Mouse (Mus musculus) kidney, embryonic 16.5 days (tissue): ENCODE data around the gene Sox6. TPM values are rescaled to one million over a fixed set of nuclear protein-coding genes. Genes with fewer than 3 reads are reported as not detected.
A peak's percentile ranks its signal among the peaks of the same experiment; 100 is the strongest.

Experiments used
- ATAC-seq: fragments of 200-750 bp; cut with Nextera tagmentation; 2 replicates; pipeline ENCODE4 v1.8.0; 2017; ENCODE audit warnings: moderate TSS enrichment; ENCODE audit not compliant: low FRiP score, low TSS enrichment
- H3K27ac ChIP-seq: fragments of 300-500 bp; sonication (generic); 2 replicates; pipeline ENCODE4 v1.5.1; 2014; ENCODE audit warnings: low read length
- H3K27me3 ChIP-seq: fragments of 300-500 bp; sonication (generic); 2 replicates; pipeline ENCODE4 v1.6.1; 2014; ENCODE audit warnings: low read length, control low read depth, mixed read lengths; ENCODE audit not compliant: insufficient read depth
- H3K36me3 ChIP-seq: fragments of 300-500 bp; sonication (generic); 2 replicates; pipeline ENCODE4 v1.6.1; 2014; ENCODE audit warnings: low read length, control low read depth, mixed read lengths; ENCODE audit not compliant: insufficient read depth
- H3K4me1 ChIP-seq: fragments of 300-500 bp; sonication (generic); 2 replicates; pipeline ENCODE4 v1.6.1; 2014; ENCODE audit warnings: low read length, control low read depth, mixed read lengths; ENCODE audit not compliant: insufficient read depth
- H3K4me2 ChIP-seq: fragments of 300-500 bp; sonication (generic); replicated peaks from 2 replicates; pipeline ENCODE4 v1.6.1; 2014; ENCODE audit warnings: low read depth, low read length
- H3K4me3 ChIP-seq: fragments of 300-500 bp; sonication (generic); 2 replicates; pipeline ENCODE4 v1.5.1; 2014; ENCODE audit warnings: mild to moderate bottlenecking, low read length
- H3K9ac ChIP-seq: fragments of 300-500 bp; sonication (generic); replicated peaks from 2 replicates; pipeline ENCODE4 v1.6.1; 2014; ENCODE audit warnings: low read length
- H3K9me3 ChIP-seq: fragments of 300-500 bp; sonication (generic); 2 replicates; pipeline ENCODE4 v1.6.1; 2016; ENCODE audit warnings: low read length, control low read depth
- WGBS: fragments of 180-500 bp; shearing (Covaris S2); extraction: QIAGEN DNeasy Blood & Tissue Kit; methylation state at CpG from one replicate; pipeline ENCODE4 v1.1.7; 2014; 5-methylcytosine and 5-hydroxymethylcytosine counted together
- polyA plus RNA-seq: library from polyadenylated mRNA; unstranded; fragments of >200 nt; fragmentation: Nextera tagmentation; extraction: Ambion mirVana; gene quantifications from 2 replicates; pipeline ENCODE4 v1.2.1, GENCODE M21; 2015

The Sox6 gene
- polyA plus RNA-seq, 1 experiment from 2014 or later, result 18.9 TPM

DNA sequence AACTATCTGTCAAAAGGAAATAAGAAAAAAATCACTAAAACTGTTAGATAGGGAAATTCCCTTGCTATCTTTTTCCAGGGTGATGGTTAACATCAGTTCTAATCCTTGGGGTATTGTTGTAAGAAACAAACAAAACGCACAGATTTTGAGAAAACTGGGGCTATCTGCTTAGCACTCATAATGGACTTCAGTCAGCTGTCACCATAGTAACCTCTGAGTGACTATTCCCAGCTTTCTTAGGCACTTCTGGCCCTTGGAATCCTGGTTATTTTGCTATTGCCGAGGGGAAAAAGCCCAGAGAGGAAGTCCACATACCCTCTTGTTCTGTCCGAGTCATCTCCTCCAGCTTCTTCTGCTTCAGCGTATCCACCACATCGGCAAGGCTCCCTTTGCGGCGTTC, 261.9 kb downstream of the Sox6 start:
- H3K27ac ChIP-seq, result no peak overlapping the region
- ATAC-seq, result no peak
- H3K36me3 ChIP-seq, result no peaks in the 10 kb centered on the region
- H3K4me3 ChIP-seq, result no peak overlapping the region
- H3K9me3 ChIP-seq, result no peaks in the 10 kb centered on the region
- H3K9ac ChIP-seq, result no peak overlapping the region
- no peaks in the 10 kb centered on the region for H3K4me1 ChIP-seq
- H3K4me2 ChIP-seq, result no peak overlapping the region
- no peaks in the 10 kb centered on the region for H3K27me3 ChIP-seq
- 77% methylated on average over 7 of the region's 7 CpGs for WGBS

- Histone ChIP-seq H3K9ac (no peak overlapping the region), H3K9me3 (no peaks in the 10 kb centered on the region), H3K36me3 (no peaks in the 10 kb centered on the region), H3K27me3 (no peaks in the 10 kb centered on the region), H3K4me3 (no peak overlapping the region), H3K4me2 (no peak overlapping the region), H3K27ac (no peak overlapping the region), H3K4me1 (no peaks in the 10 kb centered on the region)
- no peak for ATAC-seq
- 72% methylated on average over 5 of the region's 5 CpGs for WGBS
These were observed 262.3 kb downstream of the Sox6 start for GRCm38 (mm10) chr7:115776324-115776723.

DNA sequence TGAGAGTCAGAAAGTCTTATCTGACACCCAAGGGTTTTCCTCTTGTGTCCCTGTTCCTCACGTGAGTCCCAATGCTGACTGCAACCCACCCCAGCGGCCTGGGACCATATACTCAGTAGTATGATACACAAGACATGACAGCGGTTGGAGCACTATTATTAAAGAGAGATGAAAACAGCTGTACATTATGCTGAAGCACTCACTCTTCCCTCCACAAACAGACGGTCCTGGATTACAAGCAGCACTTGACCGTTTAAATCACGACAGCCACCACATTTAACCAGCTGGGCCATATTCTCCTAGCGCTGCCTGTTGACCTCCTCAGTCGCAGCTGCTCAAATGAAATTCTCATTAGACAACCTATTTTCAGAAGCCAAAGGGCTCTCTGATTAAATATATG, 272.3 kb downstream of the Sox6 start:
- no peak overlapping the region for H3K4me2 ChIP-seq
- ATAC-seq, result no peak
- H3K4me3 ChIP-seq, result no peak overlapping the region
- WGBS, result 68% methylated on average over 8 of the region's 8 CpGs
- H3K36me3 ChIP-seq, result no peaks in the 10 kb centered on the region
- no peak overlapping the region for H3K27ac ChIP-seq
- no peaks in the 10 kb centered on the region for H3K9me3 ChIP-seq
- H3K9ac ChIP-seq, result no peak overlapping the region
- H3K4me1 ChIP-seq, result no peaks in the 10 kb centered on the region
- H3K27me3 ChIP-seq, result no peaks in the 10 kb centered on the region

DNA sequence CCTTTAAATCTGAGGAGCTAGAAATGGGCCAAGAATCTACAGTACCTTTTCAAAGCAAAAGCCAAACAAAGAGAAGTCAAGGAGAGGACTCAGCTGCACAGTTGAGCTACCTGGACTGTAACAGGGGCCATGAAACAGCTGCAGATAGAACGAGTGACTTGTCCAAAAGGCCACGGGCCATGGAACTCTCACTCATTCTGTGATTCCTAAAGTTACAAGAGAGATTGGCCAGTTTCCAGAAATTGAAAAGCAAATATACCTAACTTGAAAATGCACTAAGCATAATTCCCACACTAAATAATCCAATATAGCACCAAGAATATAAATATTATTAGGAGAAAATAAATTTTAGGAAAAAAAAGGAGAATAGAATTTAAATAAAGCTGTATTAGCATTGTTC, 274.7 kb downstream of the Sox6 start:
- Histone ChIP-seq H3K4me1 (no peaks in the 10 kb centered on the region), H3K4me2 (no peak overlapping the region), H3K4me3 (no peak overlapping the region), H3K27ac (no peak overlapping the region), H3K36me3 (no peaks in the 10 kb centered on the region), H3K27me3 (no peaks in the 10 kb centered on the region), H3K9me3 (no peaks in the 10 kb centered on the region), H3K9ac (no peak overlapping the region)
- 66% methylated on average over 2 of the region's 2 CpGs for WGBS
- no peak for ATAC-seq

GRCm38 (mm10) chr7:115758172-115758571, 280.4 kb downstream of the Sox6 start:
- no peaks in the 10 kb centered on the region for H3K4me1 ChIP-seq
- 19% methylated on average over 1 of the region's 1 CpGs for WGBS
- no peak overlapping the region for H3K9ac ChIP-seq
- no peaks in the 10 kb centered on the region for H3K36me3 ChIP-seq
- H3K27me3 ChIP-seq, result no peaks in the 10 kb centered on the region
- no peak overlapping the region for H3K27ac ChIP-seq
- no peak for ATAC-seq
- H3K4me3 ChIP-seq, result no peak overlapping the region
- H3K9me3 ChIP-seq, result no peaks in the 10 kb centered on the region
- H3K4me2 ChIP-seq, result no peak overlapping the region

GRCm38 (mm10) chr7:115755272-115755671, 283.3 kb downstream of the Sox6 start:
- Histone ChIP-seq H3K9me3 (no peaks in the 10 kb centered on the region), H3K4me1 (peaks cover 7% of the 10 kb centered on the region; the same call in 1 of the 2 replicates), H3K27me3 (no peaks in the 10 kb centered on the region), H3K27ac (no peak overlapping the region), H3K4me2 (no peak overlapping the region), H3K36me3 (no peaks in the 10 kb centered on the region), H3K9ac (no peak overlapping the region), H3K4me3 (no peak overlapping the region)
- ATAC-seq, result no peak
- 58% methylated on average over 4 of the region's 4 CpGs for WGBS

DNA sequence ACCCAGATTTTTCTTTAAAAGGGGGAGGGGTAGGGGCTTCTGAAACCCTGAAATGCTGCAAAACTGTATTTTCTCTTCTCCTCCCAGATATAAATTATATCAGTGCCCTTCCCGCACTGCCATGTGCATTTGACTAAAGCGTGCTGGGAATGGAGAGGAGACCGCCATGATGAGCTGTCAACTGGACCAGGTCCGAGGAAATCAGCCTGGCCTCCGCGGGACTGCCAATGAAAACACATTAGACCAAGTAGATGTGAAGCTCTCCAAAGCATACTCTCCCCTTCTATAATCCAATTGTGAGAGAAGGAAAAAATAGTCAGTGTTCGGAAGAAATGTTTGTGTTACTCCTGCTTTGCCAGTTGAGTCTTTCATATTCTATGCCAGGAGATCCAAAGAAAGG, 284.4 kb downstream of the Sox6 start:
- no peak overlapping the region for H3K27ac ChIP-seq
- no peaks in the 10 kb centered on the region for H3K27me3 ChIP-seq
- H3K4me2 ChIP-seq, result no peak overlapping the region
- no peaks in the 10 kb centered on the region for H3K36me3 ChIP-seq
- 81% methylated on average over 7 of the region's 7 CpGs for WGBS
- H3K4me3 ChIP-seq, result no peak overlapping the region
- ATAC-seq, result no peak
- H3K9me3 ChIP-seq, result no peaks in the 10 kb centered on the region
- H3K4me1 ChIP-seq, result peaks cover 7% of the 10 kb centered on the region; the same call in 1 of the 2 replicates
- H3K9ac ChIP-seq, result no peak overlapping the region

- H3K9me3 ChIP-seq, result no peaks in the 10 kb centered on the region
- H3K9ac ChIP-seq, result no peak overlapping the region
- H3K4me3 ChIP-seq, result no peak overlapping the region
- no peak for ATAC-seq
- H3K27me3 ChIP-seq, result no peaks in the 10 kb centered on the region
- H3K27ac ChIP-seq, result no peak overlapping the region
- H3K4me2 ChIP-seq, result no peak overlapping the region
- no peaks in the 10 kb centered on the region for H3K36me3 ChIP-seq
- H3K4me1 ChIP-seq, result peaks cover 7% of the 10 kb centered on the region; the same call in 1 of the 2 replicates
- WGBS, result 32% methylated on average over 5 of the region's 5 CpGs
These were observed 286.4 kb downstream of the Sox6 start for GRCm38 (mm10) chr7:115752121-115752634.

GRCm38 (mm10) chr7:115751083-115751482, 287.5 kb downstream of the Sox6 start:
- no peak for ATAC-seq
- no peak overlapping the region for H3K27ac ChIP-seq
- 44% methylated on average over 3 of the region's 3 CpGs for WGBS

GRCm38 (mm10) chr7:115750275-115750825, 288.2 kb downstream of the Sox6 start:
- peaks cover 7% of the 10 kb centered on the region; the same call in 1 of the 2 replicates for H3K4me1 ChIP-seq
- WGBS, result 27% methylated on average over 8 of the region's 8 CpGs
- peak overlapping the region; percentile 46; the same call in 1 of the 2 replicates for H3K27ac ChIP-seq
- no peak overlapping the region for H3K9ac ChIP-seq
- peak; percentile 69 for ATAC-seq
- peak overlapping the region; percentile 21; the same call in 1 of the 2 replicates for H3K4me2 ChIP-seq
- no peaks in the 10 kb centered on the region for H3K36me3 ChIP-seq
- no peaks in the 10 kb centered on the region for H3K27me3 ChIP-seq
- H3K9me3 ChIP-seq, result no peaks in the 10 kb centered on the region
- H3K4me3 ChIP-seq, result no peak overlapping the region

More at GRCm38 (mm10) chr7:115751083-115751482, 287.5 kb downstream of the Sox6 start:
- no peak overlapping the region for H3K4me2 ChIP-seq
- H3K4me3 ChIP-seq, result no peak overlapping the region
- H3K4me1 ChIP-seq, result peaks cover 7% of the 10 kb centered on the region; the same call in 1 of the 2 replicates
- no peaks in the 10 kb centered on the region for H3K27me3 ChIP-seq
- no peaks in the 10 kb centered on the region for H3K9me3 ChIP-seq
- no peaks in the 10 kb centered on the region for H3K36me3 ChIP-seq
- H3K9ac ChIP-seq, result no peak overlapping the region
